Comparison of ENCODE assay signal across 9 mouse cellular contexts in genomic region chr9:65502146-65502545, GRCm38 (mm10). TPM values are rescaled to one million over a fixed set of nuclear protein-coding genes. Genes with fewer than 3 reads are reported as not detected.
A peak's percentile ranks its signal among the peaks of the same experiment; 100 is the strongest.
DNase-seq lines count a peak whose midpoint lies in the region; ATAC-seq and TF ChIP-seq lines count a peak whose summit lies in the region.
"Had no signal": no experiment of that assay in that cellular context is flagged by ENCODE, and none has a peak within 500 bp of the region (broad histone marks: within the 10 kb centered on the region; RNA-seq: fewer than 3 reads in every experiment).

No protein-coding gene starts in this region.

- no peak overlapping the region for H3K9ac ChIP-seq in kidney, postnatal 0 days (ENCODE audit: low read depth, low read length)
- H3K9ac ChIP-seq in lung, embryonic 15.5 days: no peak overlapping the region
- H3K9ac ChIP-seq: limb, embryonic 12.5 days had no signal

- H3K4me1 ChIP-seq in kidney, postnatal 0 days (replicated peaks; ENCODE audit: insufficient read depth, low read length): no peaks in the 10 kb centered on the region
- peaks cover 20% of the 10 kb centered on the region for H3K4me1 ChIP-seq in lung, embryonic 15.5 days
- H3K4me1 ChIP-seq: limb, embryonic 12.5 days had no signal

- H3ac ChIP-seq in C2C12 (ENCODE audit: control insufficient read depth, insufficient read length, low read depth): no peak overlapping the region

- no peaks in the 10 kb centered on the region for H3K27me3 ChIP-seq in kidney, postnatal 0 days (ENCODE audit: insufficient read depth, low read length)
- no peaks in the 10 kb centered on the region for H3K27me3 ChIP-seq in C2C12 (ENCODE audit: control insufficient read depth, insufficient read depth, insufficient read length)
- H3K27me3 ChIP-seq in lung, embryonic 15.5 days: no peaks in the 10 kb centered on the region
- H3K27me3 ChIP-seq: limb, embryonic 12.5 days had no signal

- no peaks in the 10 kb centered on the region for H3K9me3 ChIP-seq in kidney, postnatal 0 days (replicated peaks; ENCODE audit: low read length)
- H3K9me3 ChIP-seq in lung, embryonic 15.5 days: no peaks in the 10 kb centered on the region
- H3K9me3 ChIP-seq: limb, embryonic 12.5 days had no signal

- ATAC-seq in kidney, postnatal 0 days (replicated peaks; ENCODE audit: low FRiP score, low read depth): no peak
- ATAC-seq in lung, embryonic 15.5 days (ENCODE audit: borderline replicate concordance, extremely low read depth, low FRiP score, low TSS enrichment): peak; percentile 41

- H3K4me3 ChIP-seq in kidney, postnatal 0 days (replicated peaks; ENCODE audit: low read depth, low read length): no peak overlapping the region
- H3K4me3 ChIP-seq in C2C12 (ENCODE audit: insufficient read depth, poor library complexity, severe bottlenecking): no peak overlapping the region
- H3K4me3 ChIP-seq in lung, embryonic 15.5 days: no peak overlapping the region
- H3K4me3 ChIP-seq: limb, embryonic 12.5 days had no signal

- no peaks in the 10 kb centered on the region for H3K79me3 ChIP-seq in C2C12 (ENCODE audit: low read depth)

- H3K4me2 ChIP-seq in kidney, postnatal 0 days (ENCODE audit: low read length): no peak overlapping the region
- no peak overlapping the region for H3K4me2 ChIP-seq in lung, embryonic 15.5 days
- H3K4me2 ChIP-seq: limb, embryonic 12.5 days had no signal

- no peak overlapping the region for H3K27ac ChIP-seq in kidney, postnatal 0 days
- no peak overlapping the region for H3K27ac ChIP-seq in lung, embryonic 15.5 days
- H3K27ac ChIP-seq: limb, embryonic 12.5 days had no signal

- WGBS in kidney, postnatal 0 days: 46% methylated on average over 8 of the region's 8 CpGs
- WGBS in lung, embryonic 15.5 days: 45% methylated on average over 8 of the region's 8 CpGs

- no peaks in the 10 kb centered on the region for H3K36me3 ChIP-seq in kidney, postnatal 0 days (ENCODE audit: insufficient read depth, low read length)
- no peaks in the 10 kb centered on the region for H3K36me3 ChIP-seq in C2C12 (ENCODE audit: control insufficient read depth, insufficient read depth)
- no peaks in the 10 kb centered on the region for H3K36me3 ChIP-seq in lung, embryonic 15.5 days
- H3K36me3 ChIP-seq: limb, embryonic 12.5 days had no signal

- DNase-seq in kidney, postnatal 0 days (ENCODE audit: low spot score): peak; percentile 78
- no peak for DNase-seq in kidney, postnatal 36 days
- DNase-seq in NIH3T3 (ENCODE audit: low read depth): peak; percentile 70
- DNase-seq in layer of hippocampus, postnatal 36 days: no peak
- DNase-seq in right cerebral cortex, postnatal 36 days (ENCODE audit: low spot score in 2 of 2): no peak

- peak; percentile 70 for TF ChIP-seq CTCF in kidney, postnatal 0 days (IDR thresholded peaks at IDR 0.05; ENCODE audit: low read depth)
- peak; percentile 34 for TF ChIP-seq CTCF in C2C12 (IDR thresholded peaks at IDR 0.05; ENCODE audit: control insufficient read depth, insufficient read depth, insufficient read length)

- H3K79me2 ChIP-seq in C2C12 (ENCODE audit: control insufficient read depth, insufficient read depth): no peaks in the 10 kb centered on the region

TF ChIP-seq in C2C12, 6 proteins besides CTCF, POLR2A, EP300 and RAD21:
- TF ChIP-seq USF1 (IDR thresholded peaks at IDR 0.05; ENCODE audit: low read depth) (no peak), FOSL1 (IDR thresholded peaks at IDR 0.05; ENCODE audit: insufficient read depth, low read length, poor library complexity, severe bottlenecking) (no peak), MAX (IDR thresholded peaks at IDR 0.05) (no peak), MYOD1 (IDR thresholded peaks at IDR 0.05; ENCODE audit: control insufficient read depth, insufficient read length, low read depth) (no peak)

RNA-seq across cellular contexts. Expression of gene Ankdd1a, which starts 17.8 kb away (rescaled TPM):
- polyA plus RNA-seq in kidney, postnatal 0 days (2015; fragmentation: Nextera tagmentation; extraction: Ambion mirVana): 0.14 TPM in 1 of 2 replicates, not detected in the other
- polyA plus RNA-seq in C2C12 (2012; fragmentation: generic; extraction: Trizol): not detected
- polyA plus RNA-seq in lung, embryonic 15.5 days (2015; fragmentation: Nextera tagmentation; extraction: Ambion mirVana): not detected in 2 replicates
- 1 to 10 TPM; 2.9 to 3.5 TPM for total RNA-seq in layer of hippocampus, postnatal 36 days (2021)
- polyA plus RNA-seq: heart, embryonic 14.5 days; limb, embryonic 12.5 days had no signal

RNA-seq across cellular contexts. Expression of gene Spg21, which starts 41.4 kb away (rescaled TPM):
- 118 and 122 TPM in 2 replicates for polyA plus RNA-seq in kidney, postnatal 0 days (2015; fragmentation: Nextera tagmentation; extraction: Ambion mirVana)
- polyA plus RNA-seq in C2C12 (2012; fragmentation: generic; extraction: Trizol): 44.4 TPM
- polyA plus RNA-seq in lung, embryonic 15.5 days (2015; fragmentation: Nextera tagmentation; extraction: Ambion mirVana): 88.6 and 97.0 TPM in 2 replicates
- 10 to 100 TPM; 29.2 to 34.3 TPM for total RNA-seq in layer of hippocampus, postnatal 36 days (2021)

Comparison
In these comparisons a context has a peak if more than half of its experiments do, and no peak if none do; other contexts are left out.
1. DNase-seq: peak in kidney, postnatal 0 days (single experiment) and NIH3T3 (single experiment); none in kidney, postnatal 36 days (0 of 2), layer of hippocampus, postnatal 36 days (0 of 2) and right cerebral cortex, postnatal 36 days (0 of 2).